Mouse (Mus musculus): ENCODE results near the gene Lrriq4. TPM values are rescaled to one million over a fixed set of nuclear protein-coding genes. Genes with fewer than 3 reads are reported as not detected.

Lrriq4 gene
- polyA plus RNA-seq, 1 experiment from 2014 or later: not detected

GRCm38 (mm10) chr3:30610930-30611329 lies 33.4 kb upstream of the Lrriq4 start:
- ATAC-seq (replicated peaks): no peak
- peaks cover 5% of the 10 kb centered on the region; the same call in 1 of the 2 replicates for H3K4me1 ChIP-seq
- peaks cover 78% of the 10 kb centered on the region for H3K36me3 ChIP-seq
- H3K9ac ChIP-seq (replicated peaks): no peak overlapping the region
- no peak overlapping the region for H3K27ac ChIP-seq (replicated peaks)
- WGBS: 88% methylated on average over 4 of the region's 4 CpGs
- no peaks in the 10 kb centered on the region for H3K27me3 ChIP-seq
- H3K4me3 ChIP-seq: no peak overlapping the region
- no peak overlapping the region for H3K4me2 ChIP-seq (replicated peaks)
- no peaks in the 10 kb centered on the region for H3K9me3 ChIP-seq

GRCm38 (mm10) chr3:30620132-30620531 lies 24.2 kb upstream of the Lrriq4 start:
- Histone ChIP-seq H3K4me1 (no peaks in the 10 kb centered on the region), H3K27me3 (no peaks in the 10 kb centered on the region)
- 88% methylated on average over 8 of the region's 8 CpGs for WGBS

GRCm38 (mm10) chr3:30633681-30634080 lies 10.6 kb upstream of the Lrriq4 start:
- Histone ChIP-seq H3K27me3 (no peaks in the 10 kb centered on the region), H3K4me2 (replicated peaks) (no peak overlapping the region), H3K4me3 (no peak overlapping the region), H3K9me3 (no peaks in the 10 kb centered on the region), H3K27ac (replicated peaks) (no peak overlapping the region), H3K4me1 (no peaks in the 10 kb centered on the region), H3K9ac (replicated peaks) (no peak overlapping the region), H3K36me3 (no peaks in the 10 kb centered on the region)
- 62% methylated on average over 3 of the region's 3 CpGs for WGBS
- no peak for ATAC-seq (replicated peaks)

More at GRCm38 (mm10) chr3:30620132-30620531, 24.2 kb upstream of the Lrriq4 start:
- Histone ChIP-seq H3K27ac (replicated peaks) (no peak overlapping the region), H3K9ac (replicated peaks) (no peak overlapping the region), H3K4me2 (replicated peaks) (no peak overlapping the region), H3K36me3 (peaks cover 34% of the 10 kb centered on the region), H3K4me3 (no peak overlapping the region), H3K9me3 (no peaks in the 10 kb centered on the region)
- ATAC-seq (replicated peaks): no peak

- no peak overlapping the region for H3K4me3 ChIP-seq
- H3K27me3 ChIP-seq: no peaks in the 10 kb centered on the region
- no peaks in the 10 kb centered on the region for H3K36me3 ChIP-seq
- no peaks in the 10 kb centered on the region for H3K4me1 ChIP-seq
- H3K9ac ChIP-seq (replicated peaks): no peak overlapping the region
- H3K27ac ChIP-seq (replicated peaks): no peak overlapping the region
- H3K4me2 ChIP-seq (replicated peaks): no peak overlapping the region
- 84% methylated on average over 4 of the region's 4 CpGs for WGBS
- no peak for ATAC-seq (replicated peaks)
- H3K9me3 ChIP-seq: no peaks in the 10 kb centered on the region
Observed at GRCm38 (mm10) chr3:30635629-30636028, 8.7 kb upstream of the Lrriq4 start.

- Histone ChIP-seq H3K4me3 (no peak overlapping the region), H3K4me1 (peaks cover 17% of the 10 kb centered on the region), H3K27me3 (peaks cover 23% of the 10 kb centered on the region), H3K4me2 (replicated peaks) (no peak overlapping the region), H3K9ac (replicated peaks) (no peak overlapping the region), H3K9me3 (no peaks in the 10 kb centered on the region), H3K36me3 (no peaks in the 10 kb centered on the region), H3K27ac (replicated peaks) (no peak overlapping the region)
- ATAC-seq (replicated peaks): no peak
- 50% methylated on average over 8 of the region's 8 CpGs for WGBS
Observed at GRCm38 (mm10) chr3:30646761-30647160, 2.5 kb downstream of the Lrriq4 start.

- Histone ChIP-seq H3K27ac (replicated peaks) (no peak within 1 kb of the TSS), H3K9ac (replicated peaks) (peak within 1 kb of the TSS; percentile 33; the same call in 1 of the 2 replicates), H3K9me3 (no peaks in the 10 kb centered on the region), H3K36me3 (no peaks in the 10 kb centered on the region), H3K27me3 (peaks cover 26% of the 10 kb centered on the region), H3K4me2 (replicated peaks) (peak within 1 kb of the TSS; percentile 56), H3K4me3 (peak within 1 kb of the TSS; percentile 31), H3K4me1 (peaks cover 17% of the 10 kb centered on the region)
- 3% methylated on average over 25 of the region's 25 CpGs for WGBS
- ATAC-seq (replicated peaks): peak; percentile 84
Observed at GRCm38 (mm10) chr3:30647440-30648090, 3.3 kb downstream of the Lrriq4 start, which contains the start of gene Lrrc34. Gene Lrrc34, minus strand, starts transcription at chr3:30647869.

GRCm38 (mm10) chr3:30648466-30648865 lies 4.2 kb downstream of the Lrriq4 start:
- no peak overlapping the region for H3K4me2 ChIP-seq (replicated peaks)
- H3K36me3 ChIP-seq: no peaks in the 10 kb centered on the region
- no peak overlapping the region for H3K27ac ChIP-seq (replicated peaks)
- ATAC-seq (replicated peaks): no peak
- H3K9ac ChIP-seq (replicated peaks): no peak overlapping the region
- H3K4me3 ChIP-seq: no peak overlapping the region
- 94% methylated on average over 2 of the region's 2 CpGs for WGBS
- H3K4me1 ChIP-seq: peaks cover 17% of the 10 kb centered on the region
- H3K9me3 ChIP-seq: no peaks in the 10 kb centered on the region
- peaks cover 26% of the 10 kb centered on the region for H3K27me3 ChIP-seq

GRCm38 (mm10) chr3:30650062-30650841 lies 5.9 kb downstream of the Lrriq4 start:
- WGBS: under 1% methylated on average over 41 of the region's 41 CpGs
- peaks cover 17% of the 10 kb centered on the region for H3K4me1 ChIP-seq
- H3K27me3 ChIP-seq: peaks cover 26% of the 10 kb centered on the region
- H3K36me3 ChIP-seq: no peaks in the 10 kb centered on the region
- H3K4me2 ChIP-seq (replicated peaks): peak overlapping the region; percentile 54
- no peak overlapping the region for H3K9ac ChIP-seq (replicated peaks)
- H3K27ac ChIP-seq (replicated peaks): no peak overlapping the region
- ATAC-seq (replicated peaks): peak; percentile 75
- no peaks in the 10 kb centered on the region for H3K9me3 ChIP-seq
- peak overlapping the region; percentile 37 for H3K4me3 ChIP-seq

- Histone ChIP-seq H3K4me2 (replicated peaks) (no peak overlapping the region), H3K27ac (replicated peaks) (no peak overlapping the region), H3K9ac (replicated peaks) (no peak overlapping the region), H3K36me3 (no peaks in the 10 kb centered on the region), H3K4me3 (no peak overlapping the region), H3K9me3 (no peaks in the 10 kb centered on the region), H3K4me1 (no peaks in the 10 kb centered on the region), H3K27me3 (peaks cover 10% of the 10 kb centered on the region)
- WGBS: 86% methylated on average over 5 of the region's 5 CpGs
- ATAC-seq (replicated peaks): no peak
Observed at GRCm38 (mm10) chr3:30655937-30656336, 11.6 kb downstream of the Lrriq4 start.

GRCm38 (mm10) chr3:30658486-30658885 lies 14.2 kb downstream of the Lrriq4 start:
- ATAC-seq (replicated peaks): no peak
- no peaks in the 10 kb centered on the region for H3K9me3 ChIP-seq
- H3K4me3 ChIP-seq: no peak overlapping the region
- H3K27ac ChIP-seq (replicated peaks): no peak overlapping the region
- no peak overlapping the region for H3K9ac ChIP-seq (replicated peaks)
- no peaks in the 10 kb centered on the region for H3K4me1 ChIP-seq
- H3K4me2 ChIP-seq (replicated peaks): no peak overlapping the region
- 86% methylated on average over 9 of the region's 9 CpGs for WGBS
- H3K36me3 ChIP-seq: no peaks in the 10 kb centered on the region
- no peaks in the 10 kb centered on the region for H3K27me3 ChIP-seq

- H3K4me1 ChIP-seq: no peaks in the 10 kb centered on the region
- ATAC-seq (replicated peaks): no peak
- no peaks in the 10 kb centered on the region for H3K36me3 ChIP-seq
- H3K27ac ChIP-seq (replicated peaks): no peak overlapping the region
- no peaks in the 10 kb centered on the region for H3K9me3 ChIP-seq
- no peak overlapping the region for H3K4me3 ChIP-seq
- no peak overlapping the region for H3K4me2 ChIP-seq (replicated peaks)
- no peaks in the 10 kb centered on the region for H3K27me3 ChIP-seq
- H3K9ac ChIP-seq (replicated peaks): no peak overlapping the region
- WGBS: 94% methylated on average over 6 of the region's 6 CpGs
Observed at GRCm38 (mm10) chr3:30683190-30683589, 38.9 kb downstream of the Lrriq4 start.

- WGBS: 81% methylated on average over 3 of the region's 3 CpGs
- Histone ChIP-seq H3K4me1 (no peaks in the 10 kb centered on the region), H3K4me2 (replicated peaks) (no peak overlapping the region), H3K27me3 (no peaks in the 10 kb centered on the region), H3K9ac (replicated peaks) (no peak overlapping the region), H3K9me3 (no peaks in the 10 kb centered on the region), H3K36me3 (no peaks in the 10 kb centered on the region), H3K4me3 (no peak overlapping the region), H3K27ac (replicated peaks) (no peak overlapping the region)
- no peak for ATAC-seq (replicated peaks)
Observed at GRCm38 (mm10) chr3:30687216-30687615, 42.9 kb downstream of the Lrriq4 start.

Measured in forebrain, embryonic 15.5 days (tissue).